Mouse (Mus musculus) embryonic fibroblast, embryonic 13.5 days (primary cell): ENCODE data around the gene Gart.

Experiments
- CTCF ChIP-seq: IDR thresholded peaks from 2 replicates; pipeline ENCODE4 v1.5.1; 2011; ENCODE audit warnings: mild to moderate bottlenecking, control low read depth, low read length, moderate library complexity, borderline replicate concordance; ENCODE audit not compliant: insufficient read depth
- POLR2A ChIP-seq: IDR thresholded peaks from 2 replicates; pipeline ENCODE4 v1.6.1; 2011; ENCODE audit warnings: low read depth, mild to moderate bottlenecking, control low read depth, low read length, moderate library complexity

DNA sequence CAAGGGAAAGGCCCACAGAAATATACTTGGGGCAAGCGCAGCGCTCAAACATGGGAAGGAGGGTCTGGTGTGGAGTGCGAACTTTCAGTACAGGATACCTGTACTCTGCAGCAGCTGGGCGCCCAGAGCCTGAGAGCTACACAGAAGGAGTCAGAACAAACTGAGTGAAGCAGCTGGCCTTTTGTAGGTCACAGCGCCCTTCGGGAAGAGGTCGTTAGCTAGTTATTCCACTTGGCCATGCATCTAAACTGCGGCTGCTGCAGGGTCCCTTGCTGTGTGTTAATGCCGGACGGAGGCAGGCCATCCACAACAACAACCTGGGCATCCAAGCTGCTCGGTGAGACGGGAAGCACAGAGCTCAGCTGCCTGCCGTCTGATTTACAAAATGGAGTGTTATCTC, 71.6 kb downstream of the Gart start:
- TF ChIP-seq CTCF (no peak), POLR2A (no peak)
